Mouse (Mus musculus): ENCODE results near the gene C1qa. TPM values are rescaled to one million over a fixed set of nuclear protein-coding genes. Genes with fewer than 3 reads are reported as not detected.

C1qa gene
- polyA plus RNA-seq, 1 experiment, result 43.6 TPM

- DNase-seq, result no peak
- H3K4me1 ChIP-seq (ENCODE audit: control insufficient read depth, insufficient read depth, low read length), result no peaks in the 10 kb centered on the region
- H3K4me3 ChIP-seq (replicated peaks; ENCODE audit: extremely low read depth, low read depth, low read length), result no peak overlapping the region
- no peak for TF ChIP-seq CTCF (IDR thresholded peaks at IDR 0.05; ENCODE audit: insufficient read depth, low read length)
- TF ChIP-seq POLR2A (IDR thresholded peaks at IDR 0.05; ENCODE audit: borderline replicate concordance, extremely low read depth, low read depth, low read length), result no peak
Observed at GRCm38 (mm10) chr4:136907809-136908208, 9.2 kb upstream of the C1qa start.

GRCm38 (mm10) chr4:136907033-136907432 lies 8.4 kb upstream of the C1qa start:
- TF ChIP-seq POLR2A (IDR thresholded peaks at IDR 0.05; ENCODE audit: borderline replicate concordance, extremely low read depth, low read depth, low read length) (no peak), CTCF (IDR thresholded peaks at IDR 0.05; ENCODE audit: insufficient read depth, low read length) (peak; percentile 85)
- H3K4me1 ChIP-seq (ENCODE audit: control insufficient read depth, insufficient read depth, low read length), result no peaks in the 10 kb centered on the region
- WGBS, result 14% methylated on average over 7 of the region's 7 CpGs
- DNase-seq, result peak; percentile 14
- no peak overlapping the region for H3K4me3 ChIP-seq (replicated peaks; ENCODE audit: extremely low read depth, low read depth, low read length)

GRCm38 (mm10) chr4:136904767-136905539 lies 6.3 kb upstream of the C1qa start:
- DNase-seq, result no peak
- 3% methylated on average over 23 of the region's 23 CpGs for WGBS
- TF ChIP-seq CTCF (IDR thresholded peaks at IDR 0.05; ENCODE audit: insufficient read depth, low read length) (no peak), POLR2A (IDR thresholded peaks at IDR 0.05; ENCODE audit: borderline replicate concordance, extremely low read depth, low read depth, low read length) (no peak)
- Histone ChIP-seq H3K4me1 (ENCODE audit: control insufficient read depth, insufficient read depth, low read length) (no peaks in the 10 kb centered on the region), H3K4me3 (replicated peaks; ENCODE audit: extremely low read depth, low read depth, low read length) (no peak overlapping the region)

DNA sequence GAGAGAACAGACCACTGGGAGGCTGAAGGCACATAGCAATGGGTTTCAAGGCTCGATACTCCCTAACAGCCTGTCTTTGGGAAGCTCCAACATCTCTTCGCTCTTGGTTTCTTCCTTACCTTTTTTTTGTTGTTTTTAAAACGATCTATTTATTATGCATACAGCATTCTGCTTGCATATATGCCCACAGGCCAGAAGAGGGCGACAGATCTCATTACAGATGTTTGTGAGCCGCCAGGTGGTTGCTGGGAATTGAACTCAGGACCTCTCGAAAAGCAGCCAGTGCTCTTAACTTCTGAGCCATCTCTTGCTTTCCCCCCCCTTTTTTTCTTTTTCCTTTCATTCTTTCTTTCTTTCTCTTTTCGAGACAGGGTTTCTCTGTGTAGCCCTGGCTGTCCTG lies 551 bp upstream of the C1qa start:
- DNase-seq, result no peak
- H3K4me3 ChIP-seq (replicated peaks; ENCODE audit: extremely low read depth, low read depth, low read length), result no peak overlapping the region
- H3K4me1 ChIP-seq (ENCODE audit: control insufficient read depth, insufficient read depth, low read length), result no peaks in the 10 kb centered on the region
- WGBS, result 65% methylated on average over 7 of the region's 7 CpGs
- TF ChIP-seq POLR2A (IDR thresholded peaks at IDR 0.05; ENCODE audit: borderline replicate concordance, extremely low read depth, low read depth, low read length), result no peak
- no peak for TF ChIP-seq CTCF (IDR thresholded peaks at IDR 0.05; ENCODE audit: insufficient read depth, low read length)

DNA sequence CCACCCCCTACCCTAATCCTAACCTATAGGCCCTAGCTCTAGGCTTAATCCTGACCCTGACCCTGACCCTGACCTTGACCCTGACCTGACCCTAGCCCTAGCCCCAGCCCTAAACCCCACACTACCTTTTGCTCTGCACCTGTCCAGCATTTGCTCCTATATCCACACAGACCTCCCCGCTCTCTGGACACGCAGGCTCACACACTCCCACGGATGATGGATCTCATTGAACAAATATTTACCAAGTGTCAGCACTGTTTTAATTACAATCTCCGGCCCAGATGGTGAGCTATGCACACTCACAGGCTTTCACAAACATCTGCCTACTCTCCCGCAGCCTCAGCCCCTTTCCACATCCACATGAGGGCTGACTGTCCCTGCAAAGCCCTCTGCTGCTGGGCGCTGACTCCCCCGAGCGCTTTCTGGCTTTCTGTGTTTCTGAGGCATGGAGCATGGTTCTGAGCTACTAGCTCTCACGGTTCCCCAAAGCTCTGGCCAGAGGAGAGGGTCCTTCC lies 462 bp downstream of the C1qa start:
- WGBS, result 32% methylated on average over 9 of the region's 9 CpGs
- DNase-seq, result no peak
- Histone ChIP-seq H3K4me1 (ENCODE audit: control insufficient read depth, insufficient read depth, low read length) (no peaks in the 10 kb centered on the region), H3K4me3 (replicated peaks; ENCODE audit: extremely low read depth, low read depth, low read length) (no peak overlapping the region)
- TF ChIP-seq POLR2A (IDR thresholded peaks at IDR 0.05; ENCODE audit: borderline replicate concordance, extremely low read depth, low read depth, low read length) (no peak), CTCF (IDR thresholded peaks at IDR 0.05; ENCODE audit: insufficient read depth, low read length) (no peak)

- 30% methylated on average over 10 of the region's 10 CpGs for WGBS
Observed at GRCm38 (mm10) chr4:136896461-136896860, 2.1 kb downstream of the C1qa start.

GRCm38 (mm10) chr4:136895861-136896260 lies 2.7 kb downstream of the C1qa start:
- no peak for DNase-seq
- 5% methylated on average over 15 of the region's 15 CpGs for WGBS

More at GRCm38 (mm10) chr4:136896461-136896860, 2.1 kb downstream of the C1qa start:
- no peak overlapping the region for H3K4me3 ChIP-seq (replicated peaks; ENCODE audit: extremely low read depth, low read depth, low read length)
- H3K4me1 ChIP-seq (ENCODE audit: control insufficient read depth, insufficient read depth, low read length), result no peaks in the 10 kb centered on the region
- DNase-seq, result no peak
- TF ChIP-seq CTCF (IDR thresholded peaks at IDR 0.05; ENCODE audit: insufficient read depth, low read length) (no peak), POLR2A (IDR thresholded peaks at IDR 0.05; ENCODE audit: borderline replicate concordance, extremely low read depth, low read depth, low read length) (no peak)

GRCm38 (mm10) chr4:136894821-136895220 lies 3.8 kb downstream of the C1qa start:
- TF ChIP-seq CTCF (IDR thresholded peaks at IDR 0.05; ENCODE audit: insufficient read depth, low read length), result no peak
- TF ChIP-seq POLR2A (IDR thresholded peaks at IDR 0.05; ENCODE audit: borderline replicate concordance, extremely low read depth, low read depth, low read length), result no peak
- no peak for DNase-seq
- Histone ChIP-seq H3K4me3 (replicated peaks; ENCODE audit: extremely low read depth, low read depth, low read length) (no peak overlapping the region), H3K4me1 (ENCODE audit: control insufficient read depth, insufficient read depth, low read length) (no peaks in the 10 kb centered on the region)
- 58% methylated on average over 4 of the region's 4 CpGs for WGBS

More at GRCm38 (mm10) chr4:136895861-136896260, 2.7 kb downstream of the C1qa start:
- TF ChIP-seq POLR2A (IDR thresholded peaks at IDR 0.05; ENCODE audit: borderline replicate concordance, extremely low read depth, low read depth, low read length) (no peak), CTCF (IDR thresholded peaks at IDR 0.05; ENCODE audit: insufficient read depth, low read length) (no peak)
- Histone ChIP-seq H3K4me3 (replicated peaks; ENCODE audit: extremely low read depth, low read depth, low read length) (no peak overlapping the region), H3K4me1 (ENCODE audit: control insufficient read depth, insufficient read depth, low read length) (no peaks in the 10 kb centered on the region)

DNA sequence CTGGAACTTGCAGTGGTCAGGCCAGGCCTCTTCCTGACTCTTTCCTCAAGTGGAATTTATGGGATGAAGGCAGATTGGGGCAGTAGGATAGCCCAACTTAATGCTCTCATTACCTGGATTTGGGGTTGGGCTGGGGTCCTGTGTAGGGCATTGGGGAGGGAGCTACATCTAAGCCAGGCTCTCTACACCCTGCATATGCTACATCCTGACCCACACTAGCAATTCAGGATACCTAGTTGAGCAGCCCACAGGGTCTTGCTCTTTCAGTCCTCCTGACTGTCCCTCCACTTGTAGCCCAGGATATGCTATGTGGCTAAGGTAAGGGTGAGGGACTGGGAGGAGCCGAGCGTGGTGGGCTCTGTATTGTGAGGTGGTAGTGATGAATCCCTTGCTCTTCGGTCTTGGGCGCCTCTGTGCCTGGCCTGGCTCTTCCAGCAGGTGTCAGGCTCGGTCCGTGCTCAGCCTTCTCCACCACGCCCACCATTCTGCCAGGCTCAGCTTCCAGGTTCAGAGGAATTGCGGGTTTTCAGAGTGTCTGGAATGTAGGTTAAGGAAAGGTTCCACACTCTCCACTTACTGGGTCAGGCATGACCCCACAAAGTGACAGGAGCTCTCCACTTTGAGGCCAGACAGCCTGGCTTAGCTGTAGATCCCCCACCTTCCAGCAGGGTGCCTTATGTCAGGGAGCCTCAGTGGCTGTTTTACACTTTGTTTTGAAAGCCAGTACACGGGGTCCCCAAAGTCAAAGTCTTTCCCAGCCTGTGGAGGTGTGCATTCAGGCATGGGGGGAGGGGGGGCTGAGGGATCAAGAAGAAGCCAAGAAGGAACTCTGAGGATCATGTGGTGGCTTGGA lies 4.7 kb downstream of the C1qa start:
- no peaks in the 10 kb centered on the region for H3K4me1 ChIP-seq (ENCODE audit: control insufficient read depth, insufficient read depth, low read length)
- no peak overlapping the region for H3K4me3 ChIP-seq (replicated peaks; ENCODE audit: extremely low read depth, low read depth, low read length)
- peak; percentile 40; the same call in 1 of the 2 replicates for TF ChIP-seq CTCF (IDR thresholded peaks at IDR 0.05; ENCODE audit: insufficient read depth, low read length)
- no peak for TF ChIP-seq POLR2A (IDR thresholded peaks at IDR 0.05; ENCODE audit: borderline replicate concordance, extremely low read depth, low read depth, low read length)
- WGBS, result 5% methylated on average over 9 of the region's 9 CpGs
- DNase-seq, result no peak
